Mouse (Mus musculus): ENCODE measurements around the gene Glod4. TPM values are rescaled to one million over a fixed set of nuclear protein-coding genes. Genes with fewer than 3 reads are reported as not detected.
"Not testable (repeated sequence)": the region's sequence is repeated elsewhere in the genome, so short reads cannot be mapped to it uniquely, and the experiment has no call there.

Glod4 gene
- polyA plus RNA-seq, 1 experiment from 2014 or later, result 136 TPM

GRCm38 (mm10) chr11:76225051-76225450 lies 18.5 kb downstream of the Glod4 start:
- H3K9me3 ChIP-seq, result no peaks in the 10 kb centered on the region

GRCm38 (mm10) chr11:76224631-76225030 lies 18.9 kb downstream of the Glod4 start:
- no peak overlapping the region for H3K4me2 ChIP-seq
- H3K27me3 ChIP-seq, result no peaks in the 10 kb centered on the region
- peaks cover 61% of the 10 kb centered on the region for H3K36me3 ChIP-seq
- no peak for ATAC-seq (ENCODE audit: insufficient number of reproducible peaks, insufficient read depth, low FRiP score, low TSS enrichment, low read depth)
- H3K4me3 ChIP-seq (replicated peaks), result no peak overlapping the region
- no peak overlapping the region for H3K9ac ChIP-seq (replicated peaks)
- WGBS, result 96% methylated on average over 5 of the region's 5 CpGs
- H3K9me3 ChIP-seq, result no peaks in the 10 kb centered on the region
- H3K4me1 ChIP-seq (replicated peaks), result no peaks in the 10 kb centered on the region
- H3K27ac ChIP-seq, result no peak overlapping the region

More at GRCm38 (mm10) chr11:76225051-76225450, 18.5 kb downstream of the Glod4 start:
- H3K4me3 ChIP-seq (replicated peaks), result no peak overlapping the region
- H3K4me1 ChIP-seq (replicated peaks), result no peaks in the 10 kb centered on the region
- no peak overlapping the region for H3K27ac ChIP-seq
- H3K36me3 ChIP-seq, result peaks cover 57% of the 10 kb centered on the region
- H3K9ac ChIP-seq (replicated peaks), result no peak overlapping the region
- H3K4me2 ChIP-seq, result no peak overlapping the region
- no peaks in the 10 kb centered on the region for H3K27me3 ChIP-seq
- no peak for ATAC-seq (ENCODE audit: insufficient number of reproducible peaks, insufficient read depth, low FRiP score, low TSS enrichment, low read depth)

DNA sequence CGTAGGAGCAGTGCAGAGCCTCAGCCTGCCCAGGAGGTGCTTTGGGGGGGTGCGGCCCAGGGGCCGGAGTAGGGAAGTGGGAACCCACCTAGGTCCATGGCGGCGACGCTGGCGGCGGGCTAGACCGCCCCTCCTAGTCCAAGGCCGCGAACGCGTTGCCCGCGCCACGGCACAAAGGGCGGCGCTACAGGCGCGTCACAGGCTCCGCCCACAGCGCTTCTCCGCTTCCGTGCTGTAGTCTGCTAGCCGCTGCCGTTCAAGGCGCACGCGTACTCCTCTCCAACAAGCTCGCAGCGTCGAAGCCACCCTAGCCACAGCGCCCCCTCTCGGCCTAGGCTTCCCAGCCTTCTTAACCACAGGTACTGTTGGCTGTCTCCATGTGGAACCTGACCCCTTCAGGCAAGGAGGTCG lies 26.1 kb downstream of the Glod4 start, which contains the start of the genes Dbil5 and Gemin4:
Gene Dbil5, plus strand, starts transcription at position 219 of the 411 bp plus-strand sequence.
Gene Gemin4, minus strand, starts transcription at position 275 of the 411 bp plus-strand sequence.
- Histone ChIP-seq H3K27ac (peak within 1 kb of the TSS; percentile 95), H3K4me2 (peak within 1 kb of the TSS; percentile 71), H3K4me3 (replicated peaks) (peak within 1 kb of the TSS; percentile 78), H3K4me1 (replicated peaks) (peaks cover 5% of the 10 kb centered on the region), H3K9ac (replicated peaks) (peak within 1 kb of the TSS; percentile 90), H3K27me3 (no peaks in the 10 kb centered on the region), H3K36me3 (peaks cover 52% of the 10 kb centered on the region), H3K9me3 (no peaks in the 10 kb centered on the region)
- WGBS, result under 1% methylated on average over 35 of the region's 35 CpGs
- peak; percentile 97 for ATAC-seq (ENCODE audit: insufficient number of reproducible peaks, insufficient read depth, low FRiP score, low TSS enrichment, low read depth)

DNA sequence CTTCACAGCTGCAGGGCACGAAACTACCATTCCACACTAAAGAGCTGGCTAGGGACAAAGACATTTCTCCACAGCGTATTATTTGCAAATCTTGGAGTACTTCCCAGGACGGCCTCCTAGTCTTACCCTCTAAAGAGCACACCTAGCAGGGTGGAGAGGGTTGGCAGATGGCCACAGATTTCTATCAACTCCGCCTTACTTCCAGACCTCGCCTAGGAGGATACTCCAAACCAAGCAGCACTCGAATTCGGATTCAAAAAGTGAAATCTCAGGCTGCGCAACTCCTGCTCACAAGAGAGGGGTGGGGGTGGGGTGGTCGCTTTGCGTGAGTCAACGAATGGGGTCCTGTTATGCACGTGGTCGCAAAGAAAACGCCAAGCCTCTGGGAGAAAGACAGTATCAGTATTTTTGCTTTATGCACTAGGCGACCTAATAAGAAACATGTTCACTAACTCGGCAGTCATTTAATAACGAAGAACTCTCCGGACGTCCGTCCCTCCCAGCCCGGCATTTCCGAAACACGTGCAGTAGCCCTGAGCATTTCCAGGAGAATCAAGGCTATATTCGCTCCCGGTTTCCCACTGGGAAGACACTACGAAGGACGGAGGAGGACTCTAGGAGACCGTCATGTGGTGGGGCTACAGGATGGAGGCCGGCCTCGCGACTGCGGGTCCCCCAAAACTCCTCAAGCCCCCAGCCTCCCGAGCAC lies 26.7 kb downstream of the Glod4 start:
- no peaks in the 10 kb centered on the region for H3K27me3 ChIP-seq
- H3K4me2 ChIP-seq, result peak overlapping the region; percentile 71
- H3K9me3 ChIP-seq, result no peaks in the 10 kb centered on the region
- peak; percentile 11; the same call in 1 of the 2 replicates for ATAC-seq (ENCODE audit: insufficient number of reproducible peaks, insufficient read depth, low FRiP score, low TSS enrichment, low read depth)
- H3K36me3 ChIP-seq, result peaks cover 53% of the 10 kb centered on the region
- H3K27ac ChIP-seq, result peak overlapping the region; percentile 95
- 5% methylated on average over 33 of the region's 33 CpGs for WGBS
- peak overlapping the region; percentile 90 for H3K9ac ChIP-seq (replicated peaks)
- peaks cover 5% of the 10 kb centered on the region for H3K4me1 ChIP-seq (replicated peaks)
- H3K4me3 ChIP-seq (replicated peaks), result peak overlapping the region; percentile 78

- H3K9ac ChIP-seq (replicated peaks), result no peak overlapping the region; the same call in 1 of the 2 replicates
- peak overlapping the region; percentile 95; the same call in 1 of the 2 replicates for H3K27ac ChIP-seq
- H3K27me3 ChIP-seq, result no peaks in the 10 kb centered on the region
- H3K36me3 ChIP-seq, result peaks cover 53% of the 10 kb centered on the region
- H3K9me3 ChIP-seq, result no peaks in the 10 kb centered on the region
- ATAC-seq (ENCODE audit: insufficient number of reproducible peaks, insufficient read depth, low FRiP score, low TSS enrichment, low read depth), result no peak
- 84% methylated on average over 5 of the region's 5 CpGs for WGBS
- H3K4me1 ChIP-seq (replicated peaks), result peaks cover 5% of the 10 kb centered on the region
- H3K4me3 ChIP-seq (replicated peaks), result peak overlapping the region; percentile 78
- H3K4me2 ChIP-seq, result peak overlapping the region; percentile 71
These were observed 27.4 kb downstream of the Glod4 start for GRCm38 (mm10) chr11:76216049-76216540.

DNA sequence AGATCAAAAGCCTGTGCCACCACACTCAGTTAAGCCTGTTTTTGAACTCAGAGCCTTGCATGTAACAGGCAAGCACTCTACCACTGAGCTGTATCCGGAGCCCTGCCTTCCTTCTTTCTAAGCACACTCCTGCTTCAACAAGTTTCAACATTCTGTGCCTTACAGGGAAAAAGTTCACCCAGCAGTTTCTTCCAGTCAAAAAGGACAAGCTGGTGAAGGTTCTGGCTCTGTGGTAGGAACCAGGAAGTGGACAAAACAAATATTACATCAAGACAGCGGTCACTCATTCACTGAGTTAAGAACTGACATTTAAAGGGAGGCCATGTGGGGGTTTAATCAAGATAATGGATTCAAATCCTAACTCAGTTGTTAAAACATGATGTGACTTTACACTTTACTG lies 28.5 kb downstream of the Glod4 start:
- Histone ChIP-seq H3K9ac (replicated peaks) (no peak overlapping the region), H3K4me3 (replicated peaks) (no peak overlapping the region), H3K27ac (no peak overlapping the region), H3K4me1 (replicated peaks) (peaks cover 5% of the 10 kb centered on the region), H3K27me3 (no peaks in the 10 kb centered on the region), H3K4me2 (no peak overlapping the region), H3K36me3 (peaks cover 55% of the 10 kb centered on the region), H3K9me3 (no peaks in the 10 kb centered on the region)
- 99% methylated on average over 2 of the region's 2 CpGs for WGBS
- ATAC-seq (ENCODE audit: insufficient number of reproducible peaks, insufficient read depth, low FRiP score, low TSS enrichment, low read depth), result no peak

- peaks cover 58% of the 10 kb centered on the region for H3K36me3 ChIP-seq
These were observed 29.7 kb downstream of the Glod4 start for GRCm38 (mm10) chr11:76213841-76214240.

DNA sequence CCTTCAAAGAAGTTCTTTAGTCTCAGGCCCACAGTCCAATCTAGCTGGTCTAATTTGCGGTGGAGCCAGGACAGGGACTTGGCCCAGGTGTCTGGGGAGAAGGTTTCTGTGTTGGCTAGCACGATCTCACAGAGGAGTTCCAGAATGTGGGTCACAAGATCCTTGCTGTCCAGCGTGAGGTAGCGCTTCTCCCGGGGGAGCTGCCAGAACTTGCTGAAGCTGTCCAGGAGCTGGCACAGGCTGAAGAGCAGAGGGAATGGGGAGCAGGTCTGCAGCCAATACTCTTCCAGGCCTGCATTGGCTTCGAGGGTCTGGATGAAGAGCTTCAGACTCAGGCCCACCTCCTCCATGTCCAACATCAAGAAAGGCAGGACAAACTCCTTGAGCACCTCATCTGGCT lies 31.9 kb downstream of the Glod4 start:
- not testable (repeated sequence) for H3K4me2 ChIP-seq; H3K27me3 ChIP-seq; H3K4me1 ChIP-seq (replicated peaks); H3K27ac ChIP-seq; ATAC-seq (ENCODE audit: insufficient number of reproducible peaks, insufficient read depth, low FRiP score, low TSS enrichment, low read depth); H3K9ac ChIP-seq (replicated peaks); H3K4me3 ChIP-seq (replicated peaks); H3K9me3 ChIP-seq
- peaks cover 80% of the 10 kb centered on the region for H3K36me3 ChIP-seq
- WGBS, result 98% methylated on average over 6 of the region's 6 CpGs

More at GRCm38 (mm10) chr11:76213841-76214240, 29.7 kb downstream of the Glod4 start:
- H3K4me2 ChIP-seq, result no peak overlapping the region
- no peaks in the 10 kb centered on the region for H3K27me3 ChIP-seq
- no peaks in the 10 kb centered on the region for H3K9me3 ChIP-seq
- 94% methylated on average over 5 of the region's 5 CpGs for WGBS
- peaks cover 5% of the 10 kb centered on the region for H3K4me1 ChIP-seq (replicated peaks)
- ATAC-seq (ENCODE audit: insufficient number of reproducible peaks, insufficient read depth, low FRiP score, low TSS enrichment, low read depth), result no peak
- no peak overlapping the region for H3K9ac ChIP-seq (replicated peaks)
- no peak overlapping the region for H3K27ac ChIP-seq
- H3K4me3 ChIP-seq (replicated peaks), result no peak overlapping the region

GRCm38 (mm10) chr11:76210228-76210985 lies 33.1 kb downstream of the Glod4 start:
- no peak for ATAC-seq (ENCODE audit: insufficient number of reproducible peaks, insufficient read depth, low FRiP score, low TSS enrichment, low read depth)
- Histone ChIP-seq H3K9ac (replicated peaks) (no peak overlapping the region), H3K4me2 (no peak overlapping the region), H3K4me3 (replicated peaks) (no peak overlapping the region), H3K27ac (no peak overlapping the region), H3K9me3 (no peaks in the 10 kb centered on the region), H3K27me3 (no peaks in the 10 kb centered on the region), H3K36me3 (peaks cover 92% of the 10 kb centered on the region), H3K4me1 (replicated peaks) (no peaks in the 10 kb centered on the region)
- WGBS, result 90% methylated on average over 13 of the region's 13 CpGs

- peaks cover 75% of the 10 kb centered on the region for H3K36me3 ChIP-seq
- no peaks in the 10 kb centered on the region for H3K27me3 ChIP-seq
- no peak for ATAC-seq (ENCODE audit: insufficient number of reproducible peaks, insufficient read depth, low FRiP score, low TSS enrichment, low read depth)
These were observed 36.7 kb downstream of the Glod4 start for GRCm38 (mm10) chr11:76206793-76207192.

More at GRCm38 (mm10) chr11:76206793-76207192, 36.7 kb downstream of the Glod4 start:
- Histone ChIP-seq H3K4me3 (replicated peaks) (no peak overlapping the region), H3K9me3 (no peaks in the 10 kb centered on the region), H3K27ac (no peak overlapping the region), H3K4me2 (no peak overlapping the region), H3K9ac (replicated peaks) (no peak overlapping the region), H3K4me1 (replicated peaks) (peaks cover 9% of the 10 kb centered on the region)
- 87% methylated on average over 5 of the region's 5 CpGs for WGBS
